Mouse (Mus musculus): ENCODE measurements around the gene Ngly1.

The Ngly1 gene

DNA sequence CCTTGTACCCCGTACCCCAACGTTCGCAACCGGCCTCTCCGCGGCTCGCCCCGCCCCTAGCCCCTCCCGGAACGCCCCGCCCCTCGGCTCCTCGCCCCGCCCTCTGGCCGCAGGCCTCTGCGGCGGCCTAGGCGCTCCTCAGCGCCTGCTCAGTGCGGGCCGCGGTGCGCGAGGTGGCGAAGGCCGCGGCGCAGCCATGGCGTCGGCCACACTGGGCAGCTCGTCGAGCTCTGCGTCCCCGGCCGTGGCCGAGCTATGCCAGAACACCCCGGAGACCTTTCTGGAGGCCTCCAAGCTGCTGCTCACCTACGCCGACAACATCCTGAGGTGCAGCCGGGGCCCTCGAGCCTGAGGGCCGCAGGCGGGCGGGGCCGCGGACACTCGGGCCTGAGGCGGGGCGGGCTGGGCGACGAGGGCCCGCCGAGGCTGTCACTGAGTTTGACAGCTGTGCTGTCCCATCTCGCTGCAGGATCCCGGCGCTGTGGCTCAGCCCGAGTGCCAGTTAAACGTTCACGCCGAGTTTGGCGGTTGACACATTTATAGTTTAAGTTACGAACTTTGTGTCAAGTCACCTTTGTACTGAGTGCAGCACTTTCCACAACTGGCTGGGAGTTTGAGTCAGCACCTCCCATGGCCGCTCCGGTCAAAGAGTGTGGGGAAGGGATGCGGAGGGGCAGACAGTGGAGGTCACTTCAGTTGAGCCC, at the start of gene Ngly1, which contains the start of gene Oxsm:
Gene Ngly1, plus strand, starts transcription at position 110 of the 704 bp plus-strand sequence.
Gene Oxsm, minus strand, starts transcription at position 638 of the 704 bp plus-strand sequence.
- peak; percentile 96 for ATAC-seq (ENCODE audit: low TSS enrichment)

DNA sequence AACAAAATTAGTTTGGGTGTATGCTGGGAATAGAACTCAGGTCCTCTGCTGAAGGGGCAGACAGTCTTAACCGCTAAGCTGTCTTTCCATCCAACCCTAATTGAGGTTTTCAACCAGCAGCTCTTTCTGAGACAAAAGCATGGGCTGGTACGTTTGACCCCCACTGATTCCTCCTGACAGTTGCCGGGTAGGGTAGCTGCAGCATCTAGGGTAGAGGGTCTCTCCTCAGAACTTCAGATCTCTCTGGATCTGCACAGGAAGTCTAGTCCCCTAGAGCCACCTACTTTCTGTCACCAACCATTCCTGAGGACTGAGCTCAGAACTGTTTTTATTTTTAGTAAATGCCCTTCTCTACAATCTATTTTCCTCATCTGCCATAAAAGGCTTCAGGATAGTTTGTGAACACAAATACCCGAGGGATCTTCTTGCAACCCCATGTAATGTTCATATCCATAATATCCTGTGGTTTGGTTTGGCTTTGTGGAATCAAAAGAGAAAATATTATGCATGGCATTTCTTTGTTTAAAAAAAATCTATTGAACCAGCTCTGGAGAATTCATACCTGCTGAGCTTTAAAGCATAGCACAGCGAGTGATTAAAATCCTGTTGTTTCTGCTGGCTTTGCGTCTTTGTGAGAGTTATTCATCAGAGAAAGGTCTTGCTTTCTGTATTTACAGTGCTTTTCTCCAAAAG, 48.7 kb upstream of the Ngly1 start:
- peak; percentile 23; the same call in 1 of the 2 replicates for ATAC-seq (ENCODE audit: low TSS enrichment)

DNA sequence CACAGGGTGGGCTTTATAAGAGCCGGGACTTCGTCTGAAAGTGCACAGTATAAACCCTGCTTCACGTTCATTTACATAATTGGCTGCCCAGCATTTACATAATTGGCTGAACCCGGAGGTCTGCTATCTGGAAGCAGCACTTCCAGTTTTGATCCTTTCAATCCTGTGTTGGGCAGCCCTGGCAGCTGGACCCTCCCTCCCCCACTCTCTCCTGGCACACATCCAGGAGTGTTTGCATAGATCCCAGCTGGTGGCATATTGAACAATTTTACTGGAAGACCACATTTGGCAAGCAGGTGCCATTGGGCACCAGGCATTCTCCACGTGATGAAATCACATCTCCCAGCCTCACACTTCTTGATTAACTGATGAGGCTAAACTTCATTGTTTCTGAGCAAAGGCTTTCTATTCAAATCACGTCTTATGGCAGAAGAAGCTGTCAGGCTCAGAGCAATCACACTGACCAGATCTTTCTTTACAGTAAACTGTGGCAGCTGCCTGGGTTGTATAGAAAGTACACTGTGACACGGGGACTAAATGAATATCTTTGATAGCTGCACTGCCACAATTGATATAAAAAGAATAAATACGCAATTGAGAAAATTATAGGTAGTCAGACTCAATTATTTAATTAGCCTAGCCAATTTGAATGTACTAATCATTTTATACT, 48.0 kb upstream of the Ngly1 start:
- peak; percentile 47 for ATAC-seq (ENCODE audit: low TSS enrichment)

DNA sequence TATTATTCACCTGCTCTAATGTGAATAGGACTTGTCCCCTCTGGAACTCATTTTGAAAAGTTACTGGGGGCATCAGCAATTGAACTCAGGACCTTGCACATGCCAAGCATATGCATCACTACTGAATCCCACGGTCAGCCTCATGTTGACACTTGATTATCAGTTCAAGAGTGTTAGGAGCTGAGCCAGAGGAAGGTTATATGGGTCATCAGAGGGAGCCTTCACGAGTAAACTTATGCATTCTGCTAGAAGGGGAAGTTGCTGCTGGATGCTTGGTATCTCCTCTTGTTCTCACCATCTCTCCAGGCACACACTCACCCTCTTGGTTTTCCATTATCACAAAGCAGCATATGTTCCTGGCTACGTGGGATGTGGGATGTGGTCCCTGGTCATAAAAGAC, 47.4 kb upstream of the Ngly1 start:
- no peak for ATAC-seq (ENCODE audit: low TSS enrichment)

DNA sequence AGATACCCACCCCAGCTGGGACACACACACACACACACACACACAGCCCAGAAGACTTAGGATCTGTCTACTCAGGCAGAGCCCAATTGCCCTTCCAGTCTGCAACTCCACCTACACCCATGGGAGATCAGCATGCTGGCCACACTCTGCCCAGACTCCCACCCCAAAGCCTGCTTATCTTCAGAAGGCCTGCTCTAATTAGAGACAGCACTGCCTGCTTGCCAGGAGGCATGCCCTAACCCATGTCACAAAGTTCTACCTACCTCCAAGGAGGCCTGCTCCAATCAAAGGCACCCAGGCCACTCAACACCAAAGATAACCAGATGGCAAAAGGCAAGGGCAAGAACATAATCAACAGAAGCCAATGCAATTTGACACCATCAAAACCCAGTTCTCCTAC, 41.4 kb upstream of the Ngly1 start:
- no peak for ATAC-seq (ENCODE audit: low TSS enrichment)

DNA sequence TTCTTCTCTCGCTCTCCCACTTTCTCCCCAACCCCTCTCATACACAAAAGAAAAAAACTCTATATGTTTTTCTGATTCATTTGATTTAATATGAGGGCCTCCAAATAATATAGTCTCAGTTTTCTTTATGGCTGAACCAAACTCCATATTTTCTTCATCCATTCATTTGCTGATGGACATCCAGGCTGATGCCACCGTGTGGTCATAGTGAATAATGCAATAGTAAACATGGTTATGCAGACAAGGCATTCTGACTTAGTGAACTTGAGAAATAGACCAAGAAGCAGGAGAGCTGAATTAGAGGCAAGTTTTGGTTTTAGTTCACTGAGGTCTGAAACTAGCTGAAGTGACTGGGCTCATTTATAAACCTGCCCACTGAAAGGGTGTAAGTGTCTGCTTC, 30.1 kb upstream of the Ngly1 start:
- ATAC-seq (ENCODE audit: low TSS enrichment), result no peak

DNA sequence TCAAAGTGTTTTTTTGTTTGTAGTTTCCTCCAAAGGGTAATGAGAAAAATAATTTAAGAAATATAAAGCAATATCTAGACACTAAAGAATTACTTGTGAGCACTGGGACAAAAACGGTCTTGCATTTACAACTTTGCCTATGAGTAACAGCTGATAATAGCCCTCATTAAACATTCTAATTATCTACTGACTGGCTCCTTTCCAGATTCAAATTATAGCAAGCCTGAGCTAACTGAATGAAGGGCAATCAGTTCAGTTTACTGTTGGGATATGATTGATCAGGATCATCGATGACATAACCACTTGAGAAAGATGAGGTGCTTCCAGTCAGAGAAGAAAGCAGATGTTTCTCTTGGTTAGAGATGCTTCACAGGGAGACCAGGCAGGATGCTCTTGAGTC, 19.7 kb upstream of the Ngly1 start:
- no peak for ATAC-seq (ENCODE audit: low TSS enrichment)

DNA sequence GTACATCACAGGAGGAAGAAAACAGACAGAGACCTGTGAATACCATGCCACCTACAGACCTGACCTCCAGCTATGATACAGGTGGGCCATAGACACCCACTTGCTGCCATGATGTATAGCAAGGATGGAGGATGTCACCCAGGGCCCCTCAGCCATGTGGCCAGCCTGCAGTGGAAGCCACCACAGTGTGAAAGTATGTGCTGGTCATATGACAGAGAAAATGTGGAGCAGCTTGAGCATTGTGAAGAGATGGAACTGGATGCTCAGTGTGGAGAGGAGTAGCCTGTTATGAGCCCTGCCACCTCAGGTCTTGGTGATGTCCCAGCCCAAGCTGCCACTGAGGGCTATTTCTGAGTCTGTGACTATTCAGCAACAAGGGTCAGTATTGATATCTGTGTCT, 18.5 kb upstream of the Ngly1 start:
- no peak for ATAC-seq (ENCODE audit: low TSS enrichment)

DNA sequence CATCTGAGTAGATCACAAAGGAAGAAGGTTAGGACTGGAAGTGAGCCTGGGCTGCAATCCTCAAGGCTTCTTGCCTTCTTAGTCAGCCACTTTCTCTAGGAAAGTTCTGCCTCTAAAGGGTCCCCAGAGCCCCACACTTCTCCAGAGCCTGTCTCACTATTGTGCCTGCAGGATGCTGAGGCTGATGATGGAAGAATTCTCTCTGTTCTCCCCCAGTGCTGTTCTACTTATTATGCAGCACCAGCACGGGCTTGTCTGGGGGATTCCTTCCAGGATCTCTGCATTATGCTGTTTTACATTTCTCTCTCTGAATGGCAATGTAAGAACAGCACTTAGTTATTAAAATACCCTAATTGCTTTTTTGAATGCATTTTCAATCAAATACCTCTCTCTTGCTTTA, 15.6 kb upstream of the Ngly1 start:
- no peak for ATAC-seq (ENCODE audit: low TSS enrichment)

DNA sequence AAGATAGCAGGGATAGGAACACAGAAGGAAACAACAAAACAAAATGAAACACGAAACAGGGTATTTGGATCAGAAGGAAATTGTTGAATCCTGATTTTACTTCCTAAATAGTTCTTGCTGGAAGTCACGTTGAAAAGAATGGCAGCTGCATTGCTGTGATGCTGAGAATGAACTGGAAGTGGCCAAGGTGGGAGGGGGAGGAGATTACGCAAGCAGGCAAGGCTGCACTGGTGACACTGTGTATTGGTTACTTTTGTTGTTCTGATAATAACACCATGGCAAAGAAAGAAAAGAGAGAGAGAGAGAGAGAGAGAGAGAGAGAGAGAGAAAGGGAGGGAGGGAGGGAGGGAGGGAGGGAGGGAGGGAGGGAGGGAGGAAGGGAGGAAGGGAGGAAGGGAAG, 12.6 kb upstream of the Ngly1 start:
- ATAC-seq (ENCODE audit: low TSS enrichment), result no peak

DNA sequence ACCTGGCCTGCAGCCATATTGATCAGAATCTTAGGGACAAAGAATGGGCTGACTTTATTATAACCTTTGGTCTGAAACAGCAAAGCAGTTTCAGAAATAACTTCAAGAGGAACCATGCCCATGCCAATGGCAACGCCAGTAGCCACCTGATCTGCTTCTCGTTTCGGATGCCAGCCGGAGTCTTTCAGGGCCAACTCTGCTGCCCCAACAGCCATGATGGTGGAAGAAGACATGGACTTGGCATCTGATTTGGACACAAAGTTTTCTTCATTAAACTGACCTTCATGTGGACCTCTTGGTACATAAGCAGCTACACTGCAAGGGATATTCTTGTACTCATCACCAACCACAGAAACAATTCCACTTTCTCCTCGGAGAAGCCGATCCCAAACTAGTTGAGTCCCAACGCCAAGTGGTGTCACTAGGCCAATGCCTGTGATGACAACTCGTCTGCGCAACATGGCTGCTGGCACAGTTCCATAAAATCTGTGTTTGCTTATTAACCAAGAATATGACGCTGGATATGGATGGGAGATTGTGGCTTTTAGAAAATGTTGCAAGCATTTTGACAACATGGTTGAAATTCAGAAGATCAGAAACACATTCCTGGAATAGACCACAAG, 6.8 kb upstream of the Ngly1 start:
- ATAC-seq (ENCODE audit: low TSS enrichment), result no peak

DNA sequence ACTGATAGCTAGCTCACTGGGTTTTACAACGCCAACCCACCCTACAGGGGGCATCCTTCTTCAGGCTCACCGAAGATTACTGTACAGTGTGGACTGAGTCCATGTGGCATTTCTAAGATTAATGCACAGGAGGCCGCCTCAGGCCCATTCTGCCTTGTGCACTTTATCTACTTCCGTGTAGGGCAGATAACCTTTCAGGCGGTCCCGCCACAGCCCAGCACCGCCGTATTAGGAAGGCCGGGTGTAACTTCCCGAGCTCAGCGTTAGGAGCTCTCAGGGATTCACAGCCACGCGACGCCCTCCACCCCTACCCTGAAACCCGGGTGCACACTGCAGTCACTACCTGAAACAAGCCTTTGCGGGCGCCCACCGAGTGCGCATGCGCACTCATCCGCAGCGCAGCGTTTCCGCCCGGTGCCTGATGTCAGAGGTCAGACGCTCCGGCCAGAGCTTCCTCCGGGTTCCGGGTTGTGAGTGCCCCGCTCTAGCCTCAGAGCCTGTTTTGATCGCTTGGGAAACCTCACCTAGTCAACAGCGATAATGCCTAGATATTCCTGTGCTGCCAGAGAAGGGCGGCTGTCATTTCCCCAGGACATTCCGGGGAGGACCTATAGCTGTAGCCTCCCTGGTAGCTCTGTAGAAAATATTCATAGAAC, 6.0 kb upstream of the Ngly1 start:
- ATAC-seq (ENCODE audit: low TSS enrichment), result peak; percentile 92

DNA sequence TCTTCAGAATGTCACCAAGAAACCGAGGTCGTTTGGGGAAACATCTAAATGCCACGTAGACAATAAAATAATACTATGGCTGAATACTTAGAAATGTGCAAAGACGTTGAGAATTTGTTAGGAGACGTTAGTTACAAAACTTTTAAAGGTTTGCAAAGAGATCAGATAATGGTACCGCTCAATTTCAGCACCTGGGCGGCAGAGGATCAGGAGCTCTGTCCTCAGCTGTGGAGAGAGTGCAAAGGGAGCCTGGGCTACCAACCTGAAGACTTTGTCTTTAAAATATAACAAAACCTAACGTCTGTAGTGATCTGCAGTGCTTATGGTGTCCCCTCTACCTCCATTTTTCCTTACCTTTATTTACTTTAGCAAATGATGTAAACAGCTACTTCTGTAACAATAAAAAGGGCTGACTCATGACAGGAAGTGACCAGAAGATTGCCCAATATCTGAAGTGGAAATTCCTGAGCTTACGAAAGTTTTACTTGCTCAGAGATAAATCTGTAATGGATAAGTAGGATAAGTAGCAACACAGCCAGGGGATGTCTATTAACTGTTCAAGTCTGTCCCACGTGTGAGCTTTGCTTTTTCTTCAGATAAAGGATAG, 5.4 kb upstream of the Ngly1 start:
- ATAC-seq (ENCODE audit: low TSS enrichment), result 0 out of 2 replicates have a peak, but pooled peaks have one; percentile 18

DNA sequence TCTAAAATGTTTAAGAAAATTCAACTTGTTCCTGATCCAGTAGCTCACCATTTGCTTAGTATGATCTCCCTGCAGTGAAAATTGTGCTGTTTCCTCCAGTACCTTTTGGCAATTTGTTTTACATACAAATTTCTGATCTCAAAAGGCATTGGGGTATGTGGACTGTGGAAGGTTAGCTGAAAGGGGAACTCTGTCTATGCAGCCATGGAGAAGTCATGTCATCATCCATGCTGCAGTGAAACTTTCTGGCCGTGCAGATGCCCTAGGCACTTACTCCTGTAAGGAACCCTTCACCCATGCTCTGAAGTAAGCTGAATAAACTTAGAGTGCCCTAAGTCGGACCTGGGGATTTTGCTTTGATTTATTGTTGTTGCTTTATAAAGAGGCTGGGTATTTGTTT, 4.7 kb upstream of the Ngly1 start:
- no peak for ATAC-seq (ENCODE audit: low TSS enrichment)

DNA sequence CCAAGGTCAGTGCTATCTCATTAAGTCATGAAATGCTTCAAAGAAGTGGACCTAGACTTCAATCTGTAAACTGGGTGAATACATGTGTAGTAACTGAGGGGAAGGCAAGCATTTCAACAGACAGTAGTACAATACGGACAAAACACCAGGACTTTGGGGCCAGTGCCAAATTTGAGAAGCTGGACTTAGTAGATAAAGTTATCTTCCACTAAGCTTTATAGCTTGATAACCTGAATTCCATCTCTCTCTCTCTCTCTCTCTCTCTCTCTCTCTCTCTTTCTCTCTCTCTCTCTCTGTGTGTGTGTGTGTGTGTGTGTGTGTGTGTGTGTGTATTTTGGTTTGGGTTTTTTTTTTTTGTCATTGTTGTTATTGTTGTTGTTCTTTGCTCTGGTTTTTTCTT, 4.0 kb upstream of the Ngly1 start:
- no peak for ATAC-seq (ENCODE audit: low TSS enrichment)

DNA sequence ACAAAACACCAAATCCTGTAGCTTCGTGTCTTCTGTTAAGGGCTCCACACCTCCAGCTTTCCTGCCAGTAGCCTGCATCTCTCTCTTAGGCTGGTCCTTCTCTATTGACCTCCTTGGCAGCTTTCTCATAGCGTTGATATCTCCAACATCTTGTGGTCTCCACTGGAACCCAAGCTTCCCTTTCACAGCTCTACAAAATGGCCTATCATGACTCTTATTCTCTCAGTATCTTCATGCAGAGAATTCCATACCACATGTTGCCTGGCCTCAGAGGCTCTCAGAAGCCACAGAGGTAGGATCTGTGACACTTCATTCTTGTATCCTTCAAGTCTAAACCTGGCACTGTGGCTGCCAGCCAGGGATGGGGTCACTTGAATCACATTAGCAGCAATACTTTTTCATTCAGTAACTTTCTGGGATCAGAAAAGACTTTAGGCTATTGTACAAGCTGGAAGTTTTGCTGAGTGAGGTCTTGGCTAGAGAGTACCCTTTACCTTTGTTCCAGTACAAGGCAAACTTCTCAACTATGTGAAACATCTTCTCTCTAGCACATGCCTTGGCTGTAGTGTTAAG, 2.7 kb upstream of the Ngly1 start:
- no peak for ATAC-seq (ENCODE audit: low TSS enrichment)

DNA sequence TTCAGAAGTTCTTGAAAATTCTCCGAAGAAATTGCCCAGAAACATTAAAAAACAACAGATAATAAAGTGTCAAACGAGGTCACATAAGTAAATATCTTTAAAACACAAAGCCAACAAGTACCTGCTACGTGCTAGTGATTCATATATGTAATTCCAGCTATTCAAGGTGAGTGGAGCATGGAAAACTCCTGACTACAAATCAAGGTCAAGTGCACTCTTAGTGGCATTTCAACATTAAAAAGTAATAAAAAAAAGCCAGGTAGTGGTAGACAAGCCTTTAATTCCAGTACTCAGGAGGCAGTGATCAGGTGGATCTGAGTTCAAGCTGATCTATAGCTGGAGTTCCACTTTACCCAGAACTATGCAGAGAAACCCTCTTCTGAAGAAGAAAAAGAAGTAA, 945 bp upstream of the Ngly1 start:
- no peak for ATAC-seq (ENCODE audit: low TSS enrichment)

DNA sequence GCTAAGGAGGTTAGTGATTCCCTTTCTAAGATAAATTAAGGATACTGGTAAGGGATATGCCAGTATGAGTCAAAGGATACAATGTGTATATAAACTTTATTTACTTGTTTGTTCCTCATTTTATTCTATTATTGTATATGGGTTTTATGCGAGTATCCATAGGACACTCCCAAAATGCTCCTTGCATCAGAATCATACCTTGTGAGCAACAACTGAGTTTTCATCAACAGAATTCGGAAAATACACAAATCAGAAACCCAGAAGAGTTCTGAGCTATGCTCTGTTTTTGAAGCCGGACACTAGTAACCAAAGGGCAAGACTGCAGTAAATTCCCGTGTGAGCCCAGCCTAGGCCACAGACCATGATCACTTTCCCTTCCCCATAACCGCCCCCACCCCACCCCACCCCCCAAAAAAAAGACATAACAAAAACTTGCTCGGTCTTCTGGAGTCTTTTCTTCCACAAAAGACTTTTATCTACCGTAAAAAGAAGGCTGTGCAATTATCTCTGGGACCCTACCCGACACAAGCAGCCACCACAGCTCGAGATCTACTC, 400 bp upstream of the Ngly1 start:
- ATAC-seq (ENCODE audit: low TSS enrichment), result no peak

DNA sequence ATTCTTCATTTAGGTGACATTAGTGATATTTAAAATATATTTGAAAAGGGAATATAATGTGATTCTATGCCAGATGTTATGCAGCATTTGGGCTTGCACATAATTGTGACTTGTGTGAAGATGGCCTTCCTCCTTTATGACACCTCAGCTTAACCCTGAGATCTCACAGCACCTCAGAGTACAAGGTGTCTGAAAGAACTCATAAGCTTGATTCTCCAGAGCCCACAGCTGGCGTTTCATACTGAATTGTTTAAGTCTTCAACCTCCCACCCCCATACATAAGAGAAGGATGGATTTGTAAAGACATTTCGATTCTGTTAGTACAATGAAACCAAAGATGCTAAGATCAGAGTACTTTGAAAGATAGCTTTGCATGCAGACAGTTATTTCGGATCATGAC, 1.0 kb downstream of the Ngly1 start:
- ATAC-seq (ENCODE audit: low TSS enrichment), result no peak

DNA sequence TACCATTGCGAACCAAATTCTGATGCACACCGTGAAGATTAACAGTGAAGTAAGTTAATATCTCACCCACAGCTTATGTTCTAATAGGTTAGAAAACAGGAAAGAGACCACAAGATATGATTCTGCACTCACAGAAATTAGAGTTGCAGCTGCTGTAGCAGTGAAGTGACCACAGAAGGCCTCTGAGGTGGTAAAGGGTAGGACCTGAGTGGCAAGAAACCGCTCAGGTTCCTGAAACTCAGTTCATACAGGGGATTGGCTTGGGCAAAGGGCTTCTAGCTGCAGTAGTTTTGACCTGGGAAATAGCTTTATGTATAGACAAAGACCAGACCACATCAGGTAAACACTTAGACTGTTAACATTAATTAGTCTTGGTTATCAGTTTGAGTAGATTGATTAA, 6.7 kb downstream of the Ngly1 start:
- no peak for ATAC-seq (ENCODE audit: low TSS enrichment)

DNA sequence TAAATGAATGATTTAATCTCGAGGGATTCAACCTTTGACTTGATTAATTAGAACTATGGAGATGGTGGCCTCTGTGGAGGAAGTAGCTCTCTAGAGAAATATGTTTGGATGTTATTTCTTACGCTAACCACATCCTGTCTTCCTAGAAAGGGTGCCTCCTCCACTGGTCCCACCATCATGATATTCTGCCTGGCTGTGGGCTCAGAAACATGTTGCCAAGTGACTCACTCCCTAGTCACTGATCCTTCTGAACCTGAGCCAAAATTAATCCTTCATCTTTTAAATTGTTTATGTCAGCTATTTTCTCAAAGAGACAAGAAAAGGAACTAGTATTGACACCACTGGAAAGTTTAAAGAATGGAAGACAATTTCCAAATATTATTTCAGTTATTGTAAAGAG, 7.1 kb downstream of the Ngly1 start:
- ATAC-seq (ENCODE audit: low TSS enrichment), result no peak
